Mouse (Mus musculus): ENCODE data around the gene Fpr1.

DNA sequence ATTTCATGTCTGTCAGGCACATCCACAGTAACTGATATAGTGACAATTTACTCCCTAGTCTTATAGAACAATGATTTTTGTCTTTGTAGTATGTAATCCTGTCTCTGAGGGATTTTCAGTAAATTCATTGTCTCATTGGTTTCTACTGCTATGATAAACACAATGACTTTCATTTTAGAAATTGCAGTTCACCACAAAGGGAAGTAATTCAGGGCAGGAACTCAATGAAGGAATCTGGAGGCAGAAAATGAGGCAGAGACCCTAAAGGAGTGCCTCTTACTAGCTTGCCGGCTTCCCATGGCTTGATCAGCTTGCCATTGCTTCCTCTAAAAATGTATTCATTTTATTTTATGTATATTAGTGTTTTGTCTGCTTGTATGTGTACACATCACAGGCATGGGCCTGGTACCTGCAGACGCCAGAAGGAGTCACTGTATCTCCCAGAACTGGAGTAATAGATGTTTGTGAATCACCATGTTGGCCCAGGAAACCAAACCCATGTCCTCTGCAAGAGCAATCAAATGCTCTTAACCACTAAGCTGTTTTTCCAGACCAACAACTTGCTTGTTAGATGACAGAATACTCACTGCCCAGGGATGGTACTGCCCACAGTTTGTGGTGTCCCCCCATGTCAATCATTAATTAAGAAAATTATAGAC is 12.7 kb downstream of the Fpr1 start:
- TF ChIP-seq TAL1 (IDR thresholded peaks at IDR 0.05; ENCODE audit: low read length): no peak
- no peak for TF ChIP-seq GATA1 (IDR thresholded peaks at IDR 0.05; ENCODE audit: low read length)
